Mouse (Mus musculus): ENCODE results near the gene Btg4. TPM values are rescaled to one million over a fixed set of nuclear protein-coding genes. Genes with fewer than 3 reads are reported as not detected.

Btg4 gene
- not detected for total RNA-seq (2023)

DNA sequence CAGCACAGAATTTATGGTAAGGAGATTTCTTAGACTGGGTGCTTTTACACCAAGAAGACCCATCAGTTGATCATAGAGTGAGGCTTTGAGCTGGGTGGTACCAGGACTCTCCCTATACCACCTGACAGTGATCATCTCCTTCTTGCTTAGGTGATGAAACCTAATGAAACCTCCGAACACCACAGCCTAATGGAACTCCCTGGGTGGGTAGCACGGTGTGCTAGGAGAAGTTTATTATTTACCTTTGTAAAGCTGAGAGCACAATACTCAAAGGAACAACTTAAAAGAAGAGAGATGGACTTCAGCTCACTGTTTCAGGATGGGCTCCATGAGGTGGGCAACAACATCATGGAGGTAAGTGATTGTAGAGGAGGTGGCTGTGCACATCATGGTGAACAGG lies at the start of gene Btg4:
Gene Btg4, plus strand, starts transcription at position 301 of the 400 bp plus-strand sequence.

DNA sequence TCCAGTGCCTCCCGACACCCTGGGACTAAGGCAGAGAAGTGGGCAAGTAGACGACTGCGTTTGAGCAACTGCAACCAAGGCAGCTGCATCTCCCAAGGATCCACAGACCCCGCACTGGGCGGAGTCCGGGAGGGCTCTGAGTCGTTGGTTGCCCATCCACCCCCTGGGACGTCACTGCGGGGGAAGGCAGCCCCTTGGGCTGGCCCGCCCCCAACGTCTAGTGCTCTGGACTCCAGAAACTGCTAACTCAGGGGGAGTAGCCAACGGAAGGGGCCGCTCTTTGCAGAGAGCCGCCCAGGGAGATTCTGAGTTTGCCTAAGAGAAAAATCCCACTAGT lies 16.2 kb downstream of the Btg4 start, which contains the start of gene Layn:
Gene Layn, minus strand, starts transcription at position 116 of the 337 bp plus-strand sequence.

DNA sequence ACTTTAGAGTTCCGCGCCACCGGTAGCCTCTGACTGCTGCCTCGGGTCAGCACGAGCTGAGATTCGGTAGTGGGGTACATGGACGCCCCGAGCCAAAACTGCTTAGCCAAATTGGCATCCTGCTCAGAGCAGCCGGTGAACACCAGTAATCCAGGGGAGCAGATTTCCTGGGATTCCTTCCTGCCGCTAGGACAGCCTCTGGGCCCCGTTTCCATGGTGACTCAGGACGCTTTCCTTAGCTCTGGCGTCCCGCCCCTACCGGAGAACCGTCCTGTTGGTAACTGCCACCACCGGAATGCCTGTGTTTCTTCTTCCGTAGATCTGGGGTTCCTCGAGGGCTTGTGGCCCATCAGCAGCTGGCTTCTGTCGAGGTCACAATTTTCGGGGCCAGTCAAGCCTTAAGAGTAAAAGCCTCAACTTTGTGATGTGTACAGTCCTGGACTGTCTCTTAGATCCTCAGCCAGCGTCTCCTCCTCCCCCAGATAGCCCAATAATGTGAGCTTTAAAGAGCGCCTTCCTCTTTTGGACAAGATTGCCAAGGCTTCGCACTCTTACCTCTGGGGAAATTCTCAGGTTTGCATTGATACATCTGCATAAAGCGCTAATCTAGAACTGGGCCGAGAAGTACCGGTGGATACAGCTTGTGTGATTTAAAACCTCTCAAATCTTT lies 41.2 kb downstream of the Btg4 start, which contains the start of gene 4833427G06Rik:
Gene 4833427G06Rik, minus strand, starts transcription at position 323 of the 670 bp plus-strand sequence.

DNA sequence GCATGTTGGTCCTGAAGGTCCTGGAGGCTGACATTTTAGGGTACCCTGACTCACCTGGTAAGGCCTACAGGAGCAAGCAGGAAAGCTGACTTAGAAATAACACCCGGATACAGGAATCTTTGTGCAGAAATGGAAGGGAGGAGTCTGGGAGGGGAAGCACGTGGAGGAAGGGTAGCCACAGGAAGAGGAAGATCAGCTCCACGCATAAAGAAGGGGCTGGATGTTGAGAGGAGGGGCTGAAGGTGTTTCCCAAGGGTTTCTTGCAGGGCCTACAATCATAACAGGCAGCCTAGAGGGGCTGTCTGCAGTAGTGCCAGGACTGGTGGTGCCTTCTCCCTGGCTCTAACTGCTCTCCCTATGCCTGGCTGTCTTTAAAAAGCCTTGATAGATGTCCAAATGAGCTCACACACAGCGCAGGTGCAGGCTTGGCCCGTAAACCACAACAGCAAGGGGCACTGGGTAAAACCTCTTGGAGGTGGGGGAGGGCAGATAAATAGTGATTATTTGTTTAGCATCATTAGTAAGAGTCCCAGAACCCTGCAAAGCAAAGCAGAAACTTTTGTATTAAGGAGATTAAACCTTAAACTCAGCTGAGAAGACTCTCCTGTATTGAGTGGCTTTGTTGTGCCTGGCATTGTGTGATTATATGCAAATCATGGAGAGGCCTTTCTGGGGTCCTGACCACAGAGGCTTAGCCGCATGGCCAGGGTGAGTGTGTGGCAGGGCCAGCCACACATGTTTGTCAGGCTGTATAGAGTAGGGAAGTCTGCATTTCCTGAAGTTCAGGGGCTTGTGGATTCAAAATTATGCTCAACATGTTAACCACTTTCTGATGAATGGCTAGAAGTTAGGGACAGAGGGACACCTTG lies 104.8 kb downstream of the Btg4 start, which contains the start of gene Gm32742:
Gene Gm32742, minus strand, starts transcription at position 206 of the 869 bp plus-strand sequence.

Other genes starting within 250 kb of the Btg4 start
- gene Ppp2r1b, start 215.6 kb upstream of the Btg4 start, total RNA-seq (2023) = 64.2 TPM
- gene Sik2, start 51.8 kb upstream of the Btg4 start, total RNA-seq (2023) = 39.1 TPM
- gene Layn, start 16.2 kb downstream of the Btg4 start, total RNA-seq (2023) = not detected
- not detected for gene 4833427G06Rik, start 41.2 kb downstream of the Btg4 start, total RNA-seq (2023)
- gene Gm32742, start 104.6 kb downstream of the Btg4 start, total RNA-seq (2023) = not detected
- 19.6 TPM for gene Pou2af1, start 152.8 kb downstream of the Btg4 start, total RNA-seq (2023)
- not detected for gene Colca2, start 217.7 kb downstream of the Btg4 start, total RNA-seq (2023)

All from CD4-positive naive resting alpha-beta T cell, adult 57 days (primary cell).